Mouse (Mus musculus) hindbrain, embryonic 10.5 days (tissue): ENCODE measurements around the gene Adcy7. TPM values are rescaled to one million over a fixed set of nuclear protein-coding genes. Genes with fewer than 3 reads are reported as not detected.
A peak's percentile ranks its signal among the peaks of the same experiment; 100 is the strongest.

Experiments used
- DNase-seq: peaks from one replicate; pipeline ENCODE4 v3.0.0-alpha.2; 2017; ENCODE audit warnings: low spot score
- H3K27ac ChIP-seq: fragments of 300-500 bp; sonication (generic); 2 replicates; pipeline ENCODE4 v1.5.1; 2016; ENCODE audit warnings: mild to moderate bottlenecking, moderate library complexity
- H3K27me3 ChIP-seq: fragments of 300-500 bp; sonication (generic); 2 replicates; pipeline ENCODE4 v1.6.1; 2016; ENCODE audit warnings: mild to moderate bottlenecking; ENCODE audit not compliant: poor library complexity, insufficient read depth, severe bottlenecking
- H3K36me3 ChIP-seq: fragments of 300-500 bp; sonication (generic); 2 replicates; pipeline ENCODE4 v1.6.1; 2016; ENCODE audit warnings: mild to moderate bottlenecking, moderate library complexity
- H3K4me1 ChIP-seq: fragments of 300-500 bp; sonication (generic); replicated peaks from 2 replicates; pipeline ENCODE4 v1.6.1; 2016; ENCODE audit warnings: mild to moderate bottlenecking
- H3K4me3 ChIP-seq: fragments of 300-500 bp; sonication (generic); 2 replicates; pipeline ENCODE4 v1.5.1; 2016; ENCODE audit warnings: mild to moderate bottlenecking, moderate library complexity
- H3K9me3 ChIP-seq: fragments of 300-500 bp; sonication (generic); 2 replicates; pipeline ENCODE4 v1.6.1; 2016; ENCODE audit warnings: mild to moderate bottlenecking, moderate library complexity
- WGBS: fragments of 180-500 bp; shearing (Covaris S2); methylation state at CpG from one replicate; pipeline ENCODE4 v1.1.7; 2016; 5-methylcytosine and 5-hydroxymethylcytosine counted together
- polyA plus RNA-seq: library from polyadenylated mRNA; unstranded; fragments of >200 nt; fragmentation: Nextera tagmentation; extraction: Ambion mirVana; gene quantifications from 2 replicates; pipeline ENCODE4 v1.2.1, GENCODE M21; 2016

The Adcy7 gene
- polyA plus RNA-seq, 1 experiment from 2014 or later, result 2.9 TPM

DNA sequence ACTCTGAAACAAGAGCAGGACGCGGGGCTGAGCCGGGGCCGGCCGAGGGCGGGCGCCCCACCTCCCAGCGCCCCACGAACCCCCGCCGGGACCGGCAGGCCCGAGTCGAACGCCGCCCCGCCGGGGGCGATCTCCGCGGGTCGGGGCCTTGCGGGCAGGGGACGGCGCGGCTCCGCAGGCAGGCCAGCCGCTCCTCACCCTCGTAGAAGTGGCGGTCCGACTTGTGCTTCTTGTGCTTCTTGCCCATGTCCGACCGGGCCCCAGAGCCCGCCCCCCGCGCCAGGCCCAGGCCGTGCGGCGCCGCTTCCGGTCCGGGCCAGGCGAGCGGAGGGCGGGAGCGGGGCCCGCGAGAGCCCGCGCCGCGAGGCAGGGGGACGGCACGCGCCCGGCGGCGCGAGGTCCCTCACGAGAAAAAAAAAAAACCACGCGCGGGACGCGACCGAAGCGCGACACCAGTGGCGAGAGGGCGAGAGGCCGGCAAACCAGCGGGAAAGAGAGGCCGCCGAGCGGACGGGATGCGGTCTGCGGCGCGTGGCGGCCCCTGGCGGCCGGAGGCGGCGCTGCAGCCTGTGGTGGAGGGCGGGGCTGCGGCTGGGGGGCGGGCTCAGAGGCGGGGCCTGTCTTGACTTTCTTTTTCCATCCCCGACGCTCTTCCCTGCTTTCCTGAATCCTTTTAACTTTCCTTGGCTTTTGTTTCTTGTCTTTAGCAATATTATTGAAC is 89.7 kb downstream of the Adcy7 start, which contains the start of gene Brd7:
Gene Brd7 (minus strand): TSS at position 487 of the 721 bp plus-strand sequence.
- H3K36me3 ChIP-seq, result peaks cover 30% of the 10 kb centered on the region
- peaks cover 22% of the 10 kb centered on the region for H3K4me1 ChIP-seq
- peaks cover 6% of the 10 kb centered on the region; the same call in 1 of the 2 replicates for H3K9me3 ChIP-seq
- peak within 1 kb of the TSS; percentile 97 for H3K4me3 ChIP-seq
- DNase-seq, result peak; percentile 86
- H3K27ac ChIP-seq, result peak within 1 kb of the TSS; percentile 98
- 0 out of 2 replicates have a peak, but pooled peaks cover 4% of the 10 kb centered on the region for H3K27me3 ChIP-seq
- under 1% methylated on average over 91 of the region's 91 CpGs for WGBS

GRCm38 (mm10) chr8:88362446-88363150 is 90.4 kb downstream of the Adcy7 start:
- DNase-seq, result no peak
- peaks cover 23% of the 10 kb centered on the region for H3K36me3 ChIP-seq
- H3K27ac ChIP-seq, result 0 out of 2 replicates have a peak overlapping the region, but pooled peaks have one; percentile 50
- H3K27me3 ChIP-seq, result 0 out of 2 replicates have a peak, but pooled peaks cover 4% of the 10 kb centered on the region
- H3K4me3 ChIP-seq, result peak overlapping the region; percentile 97
- peaks cover 6% of the 10 kb centered on the region; the same call in 1 of the 2 replicates for H3K9me3 ChIP-seq
- H3K4me1 ChIP-seq, result peaks cover 22% of the 10 kb centered on the region
- 39% methylated on average over 11 of the region's 11 CpGs for WGBS

GRCm38 (mm10) chr8:88369221-88369620 is 97.0 kb downstream of the Adcy7 start:
- no peaks in the 10 kb centered on the region for H3K27me3 ChIP-seq
- H3K36me3 ChIP-seq, result no peaks in the 10 kb centered on the region
- no peak overlapping the region for H3K4me3 ChIP-seq
- DNase-seq, result peak; percentile 59
- H3K27ac ChIP-seq, result no peak overlapping the region
- WGBS, result 11% methylated on average over 6 of the region's 6 CpGs
- H3K4me1 ChIP-seq, result peaks cover 13% of the 10 kb centered on the region
- no peaks in the 10 kb centered on the region for H3K9me3 ChIP-seq

DNA sequence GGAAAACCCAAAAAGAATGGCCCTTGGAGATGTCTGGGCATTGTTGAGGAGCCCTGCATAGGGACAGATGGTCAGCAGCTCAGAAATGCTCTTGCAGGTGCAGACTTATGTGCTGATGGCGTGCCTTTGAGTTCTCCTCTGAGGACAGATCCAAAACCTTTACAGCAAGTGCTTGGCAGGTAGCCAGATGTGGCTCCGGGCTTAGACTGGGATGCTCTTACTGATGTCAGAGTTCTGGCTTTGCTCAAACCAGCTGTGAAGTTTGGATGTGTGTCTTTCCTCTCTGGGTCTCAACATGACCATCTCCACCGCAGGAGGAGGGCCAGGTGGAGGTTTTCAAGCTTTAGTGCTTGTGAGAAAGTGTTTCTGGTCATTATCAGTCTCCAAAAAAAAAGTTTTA is 97.6 kb downstream of the Adcy7 start:
- WGBS, result 72% methylated on average over 3 of the region's 3 CpGs
- Histone ChIP-seq H3K27ac (no peak overlapping the region), H3K4me1 (peaks cover 13% of the 10 kb centered on the region), H3K36me3 (no peaks in the 10 kb centered on the region), H3K9me3 (no peaks in the 10 kb centered on the region), H3K27me3 (no peaks in the 10 kb centered on the region), H3K4me3 (no peak overlapping the region)
- DNase-seq, result no peak

DNA sequence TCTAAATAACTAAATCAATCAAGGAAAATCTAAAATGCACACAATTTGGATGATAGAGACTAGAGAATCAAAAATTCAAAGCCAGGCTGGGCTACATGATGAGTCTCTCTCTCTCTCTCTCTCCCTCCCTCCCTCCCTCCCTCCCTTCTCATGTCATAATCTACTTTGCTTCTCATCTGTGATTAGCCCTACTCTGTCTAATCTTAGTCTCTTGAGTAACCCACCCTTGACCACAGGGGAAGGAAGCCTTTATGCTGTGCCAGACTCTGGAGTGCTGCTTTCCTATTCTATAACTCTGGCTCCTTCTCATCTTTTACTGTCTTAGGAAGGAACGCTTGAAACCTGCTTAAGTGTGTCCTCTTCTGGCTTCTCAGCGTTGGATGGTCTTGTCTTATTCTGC is 99.3 kb downstream of the Adcy7 start:
- Histone ChIP-seq H3K27ac (no peak overlapping the region), H3K4me3 (no peak overlapping the region)
- 88% methylated on average over 2 of the region's 2 CpGs for WGBS

GRCm38 (mm10) chr8:88376836-88377582 is 104.8 kb downstream of the Adcy7 start:
- peaks cover 31% of the 10 kb centered on the region for H3K4me1 ChIP-seq
- WGBS, result 70% methylated on average over 19 of the region's 19 CpGs
- H3K4me3 ChIP-seq, result no peak overlapping the region
- 0 out of 2 replicates have a peak overlapping the region, but pooled peaks have one; percentile 17 for H3K27ac ChIP-seq
- H3K9me3 ChIP-seq, result no peaks in the 10 kb centered on the region
- DNase-seq, result no peak
- H3K27me3 ChIP-seq, result 0 out of 2 replicates have a peak, but pooled peaks cover 12% of the 10 kb centered on the region
- no peaks in the 10 kb centered on the region for H3K36me3 ChIP-seq

More for the DNA sequence above, 99.3 kb downstream of the Adcy7 start:
- DNase-seq, result no peak
- 0 out of 2 replicates have a peak, but pooled peaks cover 3% of the 10 kb centered on the region for H3K27me3 ChIP-seq
- H3K36me3 ChIP-seq, result no peaks in the 10 kb centered on the region
- peaks cover 25% of the 10 kb centered on the region for H3K4me1 ChIP-seq
- H3K9me3 ChIP-seq, result no peaks in the 10 kb centered on the region

Other genes starting within 250 kb of the Adcy7 start
- gene Cnep1r1, start 153.6 kb upstream of the Adcy7 start, polyA plus RNA-seq, result 45.3 and 49.3 TPM in 2 replicates
- gene Heatr3, start 134.5 kb upstream of the Adcy7 start, polyA plus RNA-seq, result 42.0 and 47.0 TPM in 2 replicates
- gene Tent4b, start 73.2 kb upstream of the Adcy7 start, polyA plus RNA-seq, result 8.1 and 10.0 TPM in 2 replicates
- 61.8 and 85.8 TPM in 2 replicates for gene Brd7, start 89.8 kb downstream of the Adcy7 start, polyA plus RNA-seq
- 124 and 125 TPM in 2 replicates for gene Nkd1, start 249.0 kb downstream of the Adcy7 start, polyA plus RNA-seq